Mouse (Mus musculus): ENCODE measurements around the gene Epm2a.

GRCm38 (mm10) chr10:11354609-11355008, 11.4 kb downstream of the Epm2a start:
- TF ChIP-seq CTCF (IDR thresholded peaks at IDR 0.05; ENCODE audit: low read depth, low read length), result no peak
- TF ChIP-seq EP300 (IDR thresholded peaks at IDR 0.05; ENCODE audit: insufficient read depth, low read depth, low read length), result no peak
